15 mouse cellular contexts compared by ENCODE assay signal in the genomic region with DNA sequence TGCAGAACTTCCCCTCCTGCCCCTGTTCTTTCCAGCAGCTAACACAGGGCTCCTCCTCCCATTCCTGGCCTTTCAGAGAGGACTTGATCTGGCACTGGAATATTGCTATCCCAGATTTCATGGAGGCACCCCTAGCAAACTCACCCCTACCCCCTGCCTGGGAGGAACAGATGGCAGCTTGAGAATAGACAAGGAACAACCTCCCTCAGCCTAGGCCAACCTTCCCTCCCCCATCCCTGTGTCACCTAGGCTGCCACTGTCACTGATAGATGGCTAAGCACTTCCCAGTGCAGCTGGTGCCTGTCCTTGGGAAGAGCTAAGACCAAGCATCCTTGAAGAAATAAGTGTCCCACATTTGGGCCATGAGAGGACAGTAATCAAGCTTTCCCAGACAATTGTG. TPM values are rescaled to one million over a fixed set of nuclear protein-coding genes. Genes with fewer than 3 reads are reported as not detected.
DNase-seq lines count a peak whose midpoint lies in the region; ATAC-seq and TF ChIP-seq lines count a peak whose summit lies in the region.
"Had no signal": no experiment of that assay in that cellular context is flagged by ENCODE, and none has a peak within 500 bp of the region (broad histone marks: within the 10 kb centered on the region; RNA-seq: fewer than 3 reads in every experiment).

No protein-coding gene starts in this region.

- no peaks in the 10 kb centered on the region for H3K36me3 ChIP-seq in midbrain, postnatal 0 days (ENCODE audit: insufficient read depth, low read length)
- H3K36me3 ChIP-seq in midbrain, embryonic 14.5 days (ENCODE audit: control insufficient read depth, insufficient read depth, low read length), result no peaks in the 10 kb centered on the region
- no peaks in the 10 kb centered on the region for H3K36me3 ChIP-seq in hindbrain, embryonic 14.5 days (replicated peaks; ENCODE audit: control insufficient read depth, insufficient read depth)
- H3K36me3 ChIP-seq: embryonic facial prominence, embryonic 12.5 days; heart, embryonic 13.5 days had no signal

- TF ChIP-seq CTCF in midbrain, postnatal 0 days (IDR thresholded peaks at IDR 0.05), result no peak

- no peak overlapping the region for H3K4me3 ChIP-seq in midbrain, postnatal 0 days (ENCODE audit: low read depth, low read length)
- H3K4me3 ChIP-seq in midbrain, embryonic 14.5 days (replicated peaks; ENCODE audit: low read depth, low read length), result no peak overlapping the region
- H3K4me3 ChIP-seq in hindbrain, embryonic 14.5 days (replicated peaks; ENCODE audit: low read length), result no peak overlapping the region
- H3K4me3 ChIP-seq: embryonic facial prominence, embryonic 12.5 days; heart, embryonic 13.5 days; myocyte had no signal

- peak; percentile 54 for DNase-seq in midbrain, postnatal 0 days (ENCODE audit: low spot score)
- no peak for DNase-seq in midbrain, embryonic 14.5 days
- peak; percentile 90 to 94 for DNase-seq in cerebellum, postnatal 14 days
- no peak for DNase-seq in hindbrain, embryonic 14.5 days (ENCODE audit: low spot score)
- no peak for DNase-seq in heart, postnatal 14 days
- no peak for DNase-seq in lung, postnatal 10 days
- no peak for DNase-seq in kidney, adult 8-10 months
- DNase-seq: forebrain, postnatal 0 days; gastrocnemius, postnatal 10 days; layer of hippocampus, adult 9-11 months; right cerebral cortex, postnatal 14 days had no signal

- no peak; the same call in 1 of the 2 replicates for ATAC-seq in midbrain, postnatal 0 days (ENCODE audit: low FRiP score)
- ATAC-seq in midbrain, embryonic 14.5 days (ENCODE audit: low FRiP score, low TSS enrichment), result no peak
- peak; percentile 40 for ATAC-seq in hindbrain, embryonic 14.5 days (ENCODE audit: low FRiP score)
- ATAC-seq: forebrain, postnatal 0 days had no signal

- H3K9me3 ChIP-seq in midbrain, postnatal 0 days (ENCODE audit: low read length), result no peaks in the 10 kb centered on the region
- no peaks in the 10 kb centered on the region for H3K9me3 ChIP-seq in midbrain, embryonic 14.5 days (ENCODE audit: control insufficient read depth, low read length)
- H3K9me3 ChIP-seq in hindbrain, embryonic 14.5 days (ENCODE audit: control insufficient read depth, low read length), result no peaks in the 10 kb centered on the region
- H3K9me3 ChIP-seq: embryonic facial prominence, embryonic 12.5 days; heart, embryonic 13.5 days had no signal

- no peaks in the 10 kb centered on the region for H3K27me3 ChIP-seq in midbrain, postnatal 0 days (ENCODE audit: insufficient read depth, low read length)
- no peaks in the 10 kb centered on the region for H3K27me3 ChIP-seq in midbrain, embryonic 14.5 days (ENCODE audit: control insufficient read depth, insufficient read depth, low read length)
- H3K27me3 ChIP-seq in hindbrain, embryonic 14.5 days (ENCODE audit: control insufficient read depth, insufficient read depth, low read length), result no peaks in the 10 kb centered on the region
- H3K27me3 ChIP-seq: embryonic facial prominence, embryonic 12.5 days; heart, embryonic 13.5 days had no signal

- H3K4me2 ChIP-seq in midbrain, postnatal 0 days (ENCODE audit: low read depth, low read length, poor library complexity, severe bottlenecking), result no peak overlapping the region
- no peak overlapping the region for H3K4me2 ChIP-seq in midbrain, embryonic 14.5 days (ENCODE audit: low read length)
- H3K4me2 ChIP-seq in hindbrain, embryonic 14.5 days (replicated peaks), result no peak overlapping the region
- H3K4me2 ChIP-seq: embryonic facial prominence, embryonic 12.5 days; heart, embryonic 13.5 days had no signal

- no peak overlapping the region for H3K27ac ChIP-seq in midbrain, postnatal 0 days (ENCODE audit: low read depth, low read length)
- no peak overlapping the region for H3K27ac ChIP-seq in midbrain, embryonic 14.5 days (replicated peaks; ENCODE audit: low read depth, low read length)
- H3K27ac ChIP-seq in hindbrain, embryonic 14.5 days, result no peak overlapping the region
- H3K27ac ChIP-seq: embryonic facial prominence, embryonic 12.5 days; heart, embryonic 13.5 days; macrophage had no signal

- H3K9ac ChIP-seq in midbrain, postnatal 0 days (replicated peaks; ENCODE audit: low read length, poor library complexity, severe bottlenecking), result no peak overlapping the region
- no peak overlapping the region for H3K9ac ChIP-seq in midbrain, embryonic 14.5 days (replicated peaks; ENCODE audit: low read length)
- H3K9ac ChIP-seq in hindbrain, embryonic 14.5 days, result no peak overlapping the region
- H3K9ac ChIP-seq: embryonic facial prominence, embryonic 12.5 days; forebrain, postnatal 0 days; heart, embryonic 13.5 days had no signal

- intact Hi-C loops in heart, postnatal 14 days (cut with DNase I), result no loop called here

- H3K4me1 ChIP-seq in midbrain, postnatal 0 days (ENCODE audit: insufficient read depth, low read length), result no peaks in the 10 kb centered on the region
- no peaks in the 10 kb centered on the region for H3K4me1 ChIP-seq in midbrain, embryonic 14.5 days (ENCODE audit: control insufficient read depth, insufficient read depth, low read length)
- H3K4me1 ChIP-seq in hindbrain, embryonic 14.5 days (replicated peaks; ENCODE audit: control insufficient read depth, insufficient read depth, low read length), result no peaks in the 10 kb centered on the region
- H3K4me1 ChIP-seq: embryonic facial prominence, embryonic 12.5 days; heart, embryonic 13.5 days had no signal

RNA-seq across cellular contexts. Expression of a gene that starts 55.5 kb away (rescaled TPM):
- total RNA-seq in midbrain, postnatal 0 days (2014; rRNA removed), result 26.1 and 26.9 TPM in 2 replicates
- polyA plus RNA-seq in midbrain, postnatal 0 days (2015; fragmentation: Nextera tagmentation; extraction: Ambion mirVana), result 10.6 and 10.7 TPM in 2 replicates
- 17.8 and 19.9 TPM in 2 replicates for polyA plus RNA-seq in midbrain, embryonic 14.5 days (2014; fragmentation: Nextera tagmentation; extraction: Ambion mirVana)
- 24.3 and 25.1 TPM in 2 replicates for polyA plus RNA-seq in hindbrain, embryonic 14.5 days (2014; fragmentation: Nextera tagmentation; extraction: Ambion mirVana)
- 10 to 100 TPM; 16.7 to 19.6 TPM for total RNA-seq in heart, postnatal 14 days (2021)

Comparison
In these comparisons a context has a peak if more than half of its experiments do, and no peak if none do; other contexts are left out.
1. DNase-seq: peak in midbrain, postnatal 0 days (single experiment) and cerebellum, postnatal 14 days (2 of 2); none in midbrain, embryonic 14.5 days (single experiment), hindbrain, embryonic 14.5 days (single experiment), heart, postnatal 14 days (0 of 2), lung, postnatal 10 days (single experiment) and kidney, adult 8-10 months (0 of 2).